Mouse (Mus musculus) kidney, postnatal 0 days (tissue): Measurements from ENCODE around the gene Tbcc. TPM values are rescaled to one million over a fixed set of nuclear protein-coding genes. Genes with fewer than 3 reads are reported as not detected.
"Not testable (repeated sequence)": the region's sequence is repeated elsewhere in the genome, so short reads cannot be mapped to it uniquely, and the experiment has no call there.

ENCODE experiments used
- ATAC-seq: fragments of 200-750 bp; cut with Nextera tagmentation; replicated peaks from 2 replicates; pipeline ENCODE4 v1.8.0; 2017; ENCODE audit warnings: low read depth, moderate number of reproducible peaks, moderate TSS enrichment, moderate library complexity; ENCODE audit not compliant: low FRiP score
- DNase-seq: peaks from one replicate; pipeline ENCODE4 v3.0.0-alpha.2; 2016; ENCODE audit warnings: low spot score
- H3K27ac ChIP-seq: fragments of 300-500 bp; sonication (generic); 2 replicates; pipeline ENCODE4 v1.5.1; 2014; ENCODE audit warnings: mild to moderate bottlenecking
- H3K27me3 ChIP-seq: fragments of 300-500 bp; sonication (generic); 2 replicates; pipeline ENCODE4 v1.6.1; 2014; ENCODE audit warnings: low read length, mixed read lengths; ENCODE audit not compliant: insufficient read depth
- H3K36me3 ChIP-seq: fragments of 300-500 bp; sonication (generic); 2 replicates; pipeline ENCODE4 v1.6.1; 2014; ENCODE audit warnings: low read length, mixed read lengths; ENCODE audit not compliant: insufficient read depth
- H3K4me1 ChIP-seq: fragments of 300-500 bp; sonication (generic); replicated peaks from 2 replicates; pipeline ENCODE4 v1.6.1; 2014; ENCODE audit warnings: antibody characterized with exemption, low read length, mixed read lengths; ENCODE audit not compliant: insufficient read depth
- H3K4me2 ChIP-seq: fragments of 300-500 bp; sonication (generic); 2 replicates; pipeline ENCODE4 v1.6.1; 2014; ENCODE audit warnings: mild to moderate bottlenecking, low read length, moderate library complexity, mixed read lengths
- H3K4me3 ChIP-seq: fragments of 300-500 bp; sonication (generic); replicated peaks from 2 replicates; pipeline ENCODE4 v1.5.1; 2014; ENCODE audit warnings: low read depth, low read length
- H3K9ac ChIP-seq: fragments of 300-500 bp; sonication (generic); 2 replicates; pipeline ENCODE4 v1.6.1; 2014; ENCODE audit warnings: low read depth, low read length
- H3K9me3 ChIP-seq: fragments of 300-500 bp; sonication (generic); replicated peaks from 2 replicates; pipeline ENCODE4 v1.6.1; 2016; ENCODE audit warnings: low read length, inconsistent platforms, mixed read lengths
- CTCF ChIP-seq: IDR thresholded peaks from 2 replicates; pipeline ENCODE4 v1.5.1; 2016; ENCODE audit warnings: antibody characterized with exemption, low read depth, mild to moderate bottlenecking, moderate library complexity
- WGBS: fragments of 180-500 bp; shearing (Covaris S2); extraction: QIAGEN DNeasy Blood & Tissue Kit; methylation state at CpG from one replicate; pipeline ENCODE4 v1.1.7; 2014; 5-methylcytosine and 5-hydroxymethylcytosine counted together
- polyA plus RNA-seq: library from polyadenylated mRNA; unstranded; fragments of >200 nt; fragmentation: Nextera tagmentation; extraction: Ambion mirVana; gene quantifications from 2 replicates; pipeline ENCODE4 v1.2.1, GENCODE M21; 2015

Gene Tbcc
- polyA plus RNA-seq, result 58.2 and 71.4 TPM in 2 replicates

DNA sequence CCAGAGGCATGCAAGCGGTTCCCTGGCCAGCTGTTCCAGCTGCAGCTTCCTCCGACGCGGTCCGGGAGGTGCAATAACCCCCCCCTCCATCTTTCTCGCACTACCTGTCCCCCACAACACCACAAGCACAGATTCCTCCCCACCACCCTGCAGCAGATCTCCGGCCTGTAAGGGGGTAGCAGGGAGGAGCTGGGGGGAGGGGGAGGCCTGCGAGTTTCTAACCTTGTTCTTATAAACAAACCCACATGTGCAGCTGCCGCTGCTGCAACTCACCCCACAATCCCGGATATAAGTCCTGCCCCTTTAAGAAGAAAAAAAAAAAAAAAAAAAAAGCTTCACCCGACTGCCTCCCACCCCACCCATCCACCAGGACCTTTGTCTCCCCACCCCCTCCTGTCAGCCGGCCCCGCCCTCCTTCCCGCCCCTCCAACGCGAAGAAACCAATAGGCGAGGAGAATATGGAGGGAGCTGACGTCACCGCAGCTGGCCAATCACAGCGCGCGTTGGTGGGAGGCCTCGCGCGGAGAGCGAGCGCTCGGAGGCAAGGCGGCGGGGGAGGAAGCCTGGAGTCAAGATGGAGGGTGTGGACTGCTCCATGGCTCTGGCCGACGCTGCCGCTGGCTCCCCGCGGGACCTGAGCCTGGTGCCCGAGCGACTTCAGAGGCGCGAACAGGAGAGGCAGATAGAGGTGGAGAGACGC is at the start of gene Tbcc:
Gene Tbcc (plus strand): TSS at position 569 of the 700 bp plus-strand sequence.
- TF ChIP-seq CTCF, result no peak
- Histone ChIP-seq H3K9ac (peak within 1 kb of the TSS; percentile 91), H3K4me2 (peak within 1 kb of the TSS; percentile 94), H3K4me1 (peaks cover 23% of the 10 kb centered on the region; the same call in 1 of the 2 replicates), H3K27me3 (no peaks in the 10 kb centered on the region), H3K36me3 (no peaks in the 10 kb centered on the region), H3K27ac (peak within 1 kb of the TSS; percentile 94), H3K4me3 (peak within 1 kb of the TSS; percentile 90), H3K9me3 (no peaks in the 10 kb centered on the region)
- DNase-seq (peak; percentile 98), ATAC-seq (peak; percentile 85)
- WGBS, result under 1% methylated on average over 40 of the region's 40 CpGs

DNA sequence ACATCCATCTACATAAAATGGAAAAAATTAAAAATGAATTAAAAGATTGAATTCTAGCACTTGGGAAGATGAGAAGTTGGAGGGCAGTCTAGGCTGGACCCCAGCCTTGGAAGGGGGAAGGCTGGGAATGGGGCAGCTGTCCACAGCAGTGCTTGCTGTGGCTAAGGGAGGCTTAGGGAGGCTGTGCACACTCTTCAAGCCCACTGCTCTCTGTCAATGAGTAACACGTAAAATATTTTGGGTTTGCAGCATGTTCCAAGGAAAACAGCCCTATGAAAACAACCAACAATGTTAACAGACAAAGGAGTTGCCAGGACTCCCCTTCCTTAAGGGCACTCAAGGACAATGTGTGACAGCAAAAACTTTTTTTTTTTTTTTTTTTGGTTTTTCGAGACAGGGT is 47.5 kb upstream of the Tbcc start:
- DNase-seq (peak; percentile 62), ATAC-seq (peak; percentile 74; the same call in 1 of the 2 replicates)
- 40% methylated on average over 2 of the region's 2 CpGs for WGBS
- peaks cover 10% of the 10 kb centered on the region for H3K4me1 ChIP-seq
- no peaks in the 10 kb centered on the region for H3K36me3 ChIP-seq
- no peak for TF ChIP-seq CTCF
- H3K4me3 ChIP-seq, result no peak overlapping the region
- H3K9me3 ChIP-seq, result no peaks in the 10 kb centered on the region
- no peaks in the 10 kb centered on the region for H3K27me3 ChIP-seq
- H3K4me2 ChIP-seq, result no peak overlapping the region
- H3K9ac ChIP-seq, result no peak overlapping the region
- H3K27ac ChIP-seq, result 0 out of 2 replicates have a peak overlapping the region, but pooled peaks have one; percentile 36

DNA sequence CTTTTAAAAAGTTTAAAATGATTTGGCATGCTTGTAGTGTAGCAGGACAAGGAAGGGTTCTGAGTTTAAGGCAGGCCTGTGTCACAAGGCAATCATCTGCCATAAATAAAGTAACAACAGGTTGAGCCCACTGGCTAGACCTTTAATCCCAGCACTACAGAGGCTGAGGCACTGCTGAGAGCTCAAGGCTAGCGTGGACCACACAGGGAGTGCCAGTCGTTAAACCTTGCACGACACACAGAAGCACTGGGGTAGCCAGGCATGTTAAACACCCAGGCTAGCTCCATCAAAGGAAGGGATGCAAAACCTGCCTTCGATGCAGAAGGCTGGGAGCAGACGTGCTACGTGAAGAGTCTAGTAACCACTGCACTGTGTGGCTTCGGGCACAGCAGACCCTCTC is 46.8 kb upstream of the Tbcc start:
- Histone ChIP-seq H3K4me2 (no peak overlapping the region), H3K36me3 (no peaks in the 10 kb centered on the region), H3K4me1 (peaks cover 8% of the 10 kb centered on the region), H3K9me3 (no peaks in the 10 kb centered on the region), H3K27ac (no peak overlapping the region), H3K27me3 (no peaks in the 10 kb centered on the region), H3K4me3 (no peak overlapping the region), H3K9ac (no peak overlapping the region)
- no peak for DNase-seq
- no peak for ATAC-seq
- no peak for TF ChIP-seq CTCF
- WGBS, result 34% methylated on average over 7 of the region's 7 CpGs

DNA sequence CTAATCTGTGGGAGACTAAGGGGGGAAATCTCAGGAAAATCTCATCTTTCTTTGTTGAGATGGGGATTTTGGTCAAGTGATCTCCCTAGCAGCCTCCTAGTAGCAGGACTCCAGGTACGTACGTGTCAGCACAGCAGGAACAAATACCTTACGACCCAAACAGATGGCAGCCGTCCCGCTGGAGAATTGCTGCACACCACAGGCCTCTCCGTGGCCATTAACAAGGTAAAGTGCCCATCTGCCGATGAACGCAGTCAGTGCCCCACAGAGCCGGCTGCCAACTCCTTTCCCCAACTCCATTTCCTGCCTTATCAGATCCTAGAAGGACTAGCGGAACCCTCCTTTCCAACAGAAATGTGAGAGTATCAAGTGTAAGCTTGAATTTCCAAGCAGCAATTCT is 45.7 kb upstream of the Tbcc start:
- no peaks in the 10 kb centered on the region for H3K27me3 ChIP-seq
- no peak overlapping the region for H3K27ac ChIP-seq

DNA sequence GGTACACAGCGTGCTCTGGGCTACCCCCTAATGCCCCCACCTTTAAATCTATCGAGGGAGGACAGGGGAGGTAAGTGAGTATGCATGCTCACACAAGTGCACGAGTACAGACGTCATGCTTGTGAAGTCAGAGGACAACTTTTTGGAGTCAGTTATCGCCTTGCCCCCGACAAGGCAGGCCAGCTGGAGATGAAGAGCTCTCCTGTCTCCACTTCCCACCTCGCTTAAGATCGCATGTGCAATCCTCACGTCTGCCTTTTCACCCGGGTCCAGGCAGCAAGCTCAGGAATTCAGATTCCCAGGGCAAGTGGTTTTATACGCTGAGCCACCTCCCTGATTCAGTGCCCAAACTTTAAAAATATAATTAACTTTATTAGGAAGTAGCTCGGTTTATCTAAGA is 45.2 kb upstream of the Tbcc start:
- Histone ChIP-seq H3K4me1 (peaks cover 8% of the 10 kb centered on the region), H3K36me3 (no peaks in the 10 kb centered on the region), H3K27ac (no peak overlapping the region), H3K4me2 (no peak overlapping the region), H3K27me3 (no peaks in the 10 kb centered on the region), H3K9me3 (no peaks in the 10 kb centered on the region), H3K4me3 (no peak overlapping the region), H3K9ac (no peak overlapping the region)
- ATAC-seq, result no peak
- TF ChIP-seq CTCF, result no peak
- WGBS, result 46% methylated on average over 12 of the region's 12 CpGs
- DNase-seq, result no peak

More for the DNA sequence above, 45.7 kb upstream of the Tbcc start:
- DNase-seq (no peak), ATAC-seq (no peak)
- WGBS, result 41% methylated on average over 10 of the region's 10 CpGs
- Histone ChIP-seq H3K36me3 (no peaks in the 10 kb centered on the region), H3K9ac (no peak overlapping the region), H3K9me3 (no peaks in the 10 kb centered on the region), H3K4me1 (peaks cover 8% of the 10 kb centered on the region), H3K4me3 (no peak overlapping the region), H3K4me2 (no peak overlapping the region)
- no peak for TF ChIP-seq CTCF

DNA sequence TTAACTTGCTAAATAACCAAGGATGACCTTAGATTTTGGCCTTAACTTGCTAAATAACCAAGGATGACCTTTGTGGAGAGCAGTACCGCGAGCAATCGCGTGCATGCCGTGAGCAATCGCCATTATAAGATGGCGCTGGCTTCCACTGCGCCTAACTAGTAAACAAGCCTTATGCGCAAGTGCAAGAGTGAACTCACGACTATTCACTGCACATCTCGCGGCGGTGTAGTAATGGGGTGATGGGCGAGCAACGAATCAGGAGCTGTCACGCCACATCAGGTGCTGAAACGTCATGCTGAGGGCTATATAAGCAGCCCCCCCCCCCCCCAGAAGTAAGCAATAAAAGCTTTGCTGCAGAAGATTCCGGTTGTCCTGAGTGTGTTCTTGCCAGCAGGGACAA is 43.9 kb upstream of the Tbcc start:
- WGBS, result 96% methylated on average over 18 of the region's 18 CpGs
- not testable (repeated sequence) for H3K36me3 ChIP-seq, H3K9me3 ChIP-seq, H3K9ac ChIP-seq, DNase-seq, H3K4me2 ChIP-seq, H3K27me3 ChIP-seq, H3K4me1 ChIP-seq, H3K27ac ChIP-seq, ATAC-seq, H3K4me3 ChIP-seq
